Mouse (Mus musculus): Measurements from ENCODE around the gene Tmem213. TPM values are rescaled to one million over a fixed set of nuclear protein-coding genes. Genes with fewer than 3 reads are reported as not detected.

Gene Tmem213
- total and polyA plus RNA-seq, 2 experiments from 2014 or later, result not detected

DNA sequence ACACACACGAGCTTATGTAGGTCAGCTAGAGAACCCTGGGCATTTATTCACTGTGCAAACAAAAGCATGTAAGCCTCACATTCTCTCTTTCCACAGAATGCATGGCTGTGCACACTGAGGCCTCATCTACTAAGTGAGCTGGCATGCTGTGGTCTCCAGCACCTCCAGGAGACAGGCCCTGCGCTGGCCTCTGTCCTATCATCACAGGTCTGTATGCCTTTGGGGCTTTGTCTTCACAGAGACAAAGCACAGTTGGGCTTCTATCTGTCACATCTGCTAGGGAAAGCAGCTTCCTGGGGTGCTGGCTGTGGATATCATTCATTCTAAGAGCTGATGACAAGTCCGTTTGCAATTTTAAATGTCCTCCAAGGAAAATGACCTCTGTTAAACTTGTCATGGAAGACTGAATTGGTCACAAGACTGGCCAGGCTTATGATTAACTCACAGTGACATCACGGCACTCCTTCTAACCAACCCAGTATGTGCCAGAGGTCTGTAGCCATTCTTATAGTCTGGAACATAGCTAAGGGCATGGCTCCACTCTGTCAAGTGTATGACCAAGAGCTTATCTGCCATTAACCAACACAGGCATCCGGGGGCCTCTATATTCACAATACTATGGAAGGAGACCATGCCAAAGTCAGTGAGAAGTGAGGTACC is 36.8 kb upstream of the Tmem213 start:
- no peaks in the 10 kb centered on the region for H3K4me1 ChIP-seq (ENCODE audit: insufficient read depth, low read length)
- no peak overlapping the region for H3K9ac ChIP-seq (replicated peaks; ENCODE audit: low read length)
- 56% methylated on average over 5 of the region's 5 CpGs for WGBS
- no peaks in the 10 kb centered on the region for H3K27me3 ChIP-seq (ENCODE audit: insufficient read depth, low read length)
- H3K4me2 ChIP-seq (ENCODE audit: low read depth, low read length), result no peak overlapping the region
- DNase-seq (ENCODE audit: low spot score) (no peak), ATAC-seq (no peak)
- no peaks in the 10 kb centered on the region for H3K36me3 ChIP-seq (ENCODE audit: insufficient read depth, low read length)
- no peak overlapping the region for H3K27ac ChIP-seq
- TF ChIP-seq CTCF (IDR thresholded peaks at IDR 0.05; ENCODE audit: low read depth), result no peak
- no peaks in the 10 kb centered on the region for H3K9me3 ChIP-seq (ENCODE audit: low read length)
- no peak overlapping the region for H3K4me3 ChIP-seq (ENCODE audit: low read length)

DNA sequence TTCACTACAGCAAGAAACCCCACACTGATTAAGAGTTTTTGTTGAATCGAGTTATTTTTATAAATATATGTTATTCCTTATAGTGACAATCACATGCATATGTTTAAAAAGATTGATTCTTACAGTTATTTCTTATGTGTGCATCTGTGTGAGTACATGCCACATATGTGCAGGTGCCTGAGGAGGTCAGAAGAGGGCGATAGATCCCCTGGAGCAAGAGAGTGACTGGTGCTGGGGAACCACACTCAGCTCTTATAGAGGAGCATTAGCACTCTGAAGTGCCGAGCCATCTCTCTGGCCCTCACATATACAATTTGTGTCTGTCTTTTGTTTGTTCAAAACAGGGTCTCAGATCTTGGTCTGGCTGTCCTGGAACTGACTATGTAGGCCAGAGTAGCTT is 35.5 kb upstream of the Tmem213 start:
- Histone ChIP-seq H3K9ac (replicated peaks; ENCODE audit: low read length) (no peak overlapping the region), H3K4me3 (ENCODE audit: low read length) (no peak overlapping the region), H3K9me3 (ENCODE audit: low read length) (no peaks in the 10 kb centered on the region), H3K4me1 (ENCODE audit: insufficient read depth, low read length) (no peaks in the 10 kb centered on the region), H3K27ac (no peak overlapping the region), H3K27me3 (ENCODE audit: insufficient read depth, low read length) (no peaks in the 10 kb centered on the region), H3K36me3 (ENCODE audit: insufficient read depth, low read length) (no peaks in the 10 kb centered on the region), H3K4me2 (ENCODE audit: low read depth, low read length) (no peak overlapping the region)
- DNase-seq (ENCODE audit: low spot score) (no peak), ATAC-seq (no peak)
- no peak for TF ChIP-seq CTCF (IDR thresholded peaks at IDR 0.05; ENCODE audit: low read depth)
- WGBS, result 92% methylated on average over 3 of the region's 3 CpGs

DNA sequence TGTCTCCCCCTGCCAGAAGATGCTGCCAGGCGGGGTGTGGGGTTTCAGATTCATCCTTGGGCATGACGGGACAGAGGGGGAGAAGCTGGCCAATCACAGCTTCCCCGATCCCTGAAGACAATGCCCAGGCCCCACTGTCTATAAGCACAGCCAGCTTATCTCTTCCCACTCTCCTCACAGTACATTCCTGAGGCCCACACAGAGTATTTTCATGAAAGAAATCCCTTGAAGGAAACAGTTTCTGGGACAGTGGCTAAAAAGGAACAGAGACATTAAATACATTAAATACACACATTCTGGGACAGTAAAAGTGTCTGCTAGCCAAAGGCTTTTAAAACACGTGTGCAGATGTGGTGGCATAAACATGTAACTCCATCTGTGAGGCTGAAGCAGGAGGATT is 28.7 kb upstream of the Tmem213 start:
- no peak for ATAC-seq
- WGBS, result 58% methylated on average over 4 of the region's 4 CpGs
- no peak for DNase-seq (ENCODE audit: low spot score)

DNA sequence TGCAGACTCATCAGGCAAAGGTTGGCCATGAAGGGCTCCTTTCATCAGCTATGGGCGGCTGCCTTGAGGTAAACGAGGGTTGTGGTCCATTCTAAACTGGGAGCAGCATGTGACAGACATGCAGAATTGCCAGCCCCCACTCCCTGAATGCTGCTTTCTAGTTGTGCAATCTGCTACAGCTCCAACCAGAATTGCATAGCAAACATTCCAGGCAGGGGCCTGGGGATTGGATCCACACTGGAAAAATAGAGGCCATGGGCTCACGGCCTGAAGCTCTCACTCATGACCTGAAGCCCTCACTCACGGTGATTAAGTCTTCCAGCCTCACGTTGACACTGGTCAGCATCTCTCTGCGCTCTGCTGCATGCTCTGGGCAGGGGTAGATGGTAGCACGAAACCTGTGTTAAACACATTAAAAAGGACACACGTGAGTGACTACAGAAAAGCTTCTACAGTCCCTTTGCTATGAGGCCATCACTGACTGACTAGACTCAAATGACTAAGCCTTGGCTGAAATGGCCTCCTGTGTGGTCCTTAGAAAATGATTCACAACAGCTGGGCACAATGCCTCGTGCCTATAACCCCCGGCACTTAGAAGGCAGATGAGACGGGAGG is 27.2 kb upstream of the Tmem213 start:
- Histone ChIP-seq H3K9ac (replicated peaks; ENCODE audit: low read length) (no peak overlapping the region), H3K4me3 (ENCODE audit: low read length) (no peak overlapping the region), H3K9me3 (ENCODE audit: low read length) (no peaks in the 10 kb centered on the region), H3K27me3 (ENCODE audit: insufficient read depth, low read length) (no peaks in the 10 kb centered on the region), H3K36me3 (ENCODE audit: insufficient read depth, low read length) (no peaks in the 10 kb centered on the region), H3K4me2 (ENCODE audit: low read depth, low read length) (no peak overlapping the region), H3K27ac (no peak overlapping the region), H3K4me1 (ENCODE audit: insufficient read depth, low read length) (no peaks in the 10 kb centered on the region)
- no peak for ATAC-seq
- 70% methylated on average over 11 of the region's 11 CpGs for WGBS
- no peak for DNase-seq (ENCODE audit: low spot score)
- no peak for TF ChIP-seq CTCF (IDR thresholded peaks at IDR 0.05; ENCODE audit: low read depth)

More for the DNA sequence above, 28.7 kb upstream of the Tmem213 start:
- H3K36me3 ChIP-seq (ENCODE audit: insufficient read depth, low read length), result no peaks in the 10 kb centered on the region
- H3K9me3 ChIP-seq (ENCODE audit: low read length), result no peaks in the 10 kb centered on the region
- no peak overlapping the region for H3K27ac ChIP-seq
- no peak overlapping the region for H3K9ac ChIP-seq (replicated peaks; ENCODE audit: low read length)
- no peaks in the 10 kb centered on the region for H3K27me3 ChIP-seq (ENCODE audit: insufficient read depth, low read length)
- TF ChIP-seq CTCF (IDR thresholded peaks at IDR 0.05; ENCODE audit: low read depth), result no peak
- H3K4me2 ChIP-seq (ENCODE audit: low read depth, low read length), result no peak overlapping the region
- H3K4me3 ChIP-seq (ENCODE audit: low read length), result no peak overlapping the region
- H3K4me1 ChIP-seq (ENCODE audit: insufficient read depth, low read length), result no peaks in the 10 kb centered on the region

DNA sequence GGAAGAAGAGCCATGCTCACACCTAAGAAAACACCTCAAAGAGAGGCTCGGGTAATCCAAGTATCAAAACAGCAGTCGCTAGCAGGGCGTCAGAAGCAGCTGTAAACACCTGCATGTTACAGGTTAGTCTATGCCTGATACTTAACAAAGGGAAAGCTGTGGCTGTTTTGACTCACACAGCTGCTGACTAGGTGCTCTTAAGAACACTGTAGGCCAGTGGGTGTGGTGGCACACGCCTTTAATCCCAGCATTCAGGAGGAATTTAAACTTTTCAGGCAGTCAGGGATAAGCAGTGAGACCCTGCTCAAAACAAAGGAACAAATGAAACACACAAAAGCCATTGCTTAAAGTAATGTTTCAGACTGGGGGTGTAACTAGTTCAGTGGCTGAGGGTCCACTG is 25.9 kb upstream of the Tmem213 start:
- TF ChIP-seq CTCF (IDR thresholded peaks at IDR 0.05; ENCODE audit: low read depth), result no peak
- Histone ChIP-seq H3K36me3 (ENCODE audit: insufficient read depth, low read length) (no peaks in the 10 kb centered on the region), H3K9me3 (ENCODE audit: low read length) (no peaks in the 10 kb centered on the region), H3K27ac (no peak overlapping the region), H3K4me1 (ENCODE audit: insufficient read depth, low read length) (no peaks in the 10 kb centered on the region), H3K4me2 (ENCODE audit: low read depth, low read length) (no peak overlapping the region), H3K27me3 (ENCODE audit: insufficient read depth, low read length) (no peaks in the 10 kb centered on the region), H3K4me3 (ENCODE audit: low read length) (no peak overlapping the region), H3K9ac (replicated peaks; ENCODE audit: low read length) (no peak overlapping the region)
- 56% methylated on average over 4 of the region's 4 CpGs for WGBS
- no peak for DNase-seq (ENCODE audit: low spot score)
- no peak for ATAC-seq

DNA sequence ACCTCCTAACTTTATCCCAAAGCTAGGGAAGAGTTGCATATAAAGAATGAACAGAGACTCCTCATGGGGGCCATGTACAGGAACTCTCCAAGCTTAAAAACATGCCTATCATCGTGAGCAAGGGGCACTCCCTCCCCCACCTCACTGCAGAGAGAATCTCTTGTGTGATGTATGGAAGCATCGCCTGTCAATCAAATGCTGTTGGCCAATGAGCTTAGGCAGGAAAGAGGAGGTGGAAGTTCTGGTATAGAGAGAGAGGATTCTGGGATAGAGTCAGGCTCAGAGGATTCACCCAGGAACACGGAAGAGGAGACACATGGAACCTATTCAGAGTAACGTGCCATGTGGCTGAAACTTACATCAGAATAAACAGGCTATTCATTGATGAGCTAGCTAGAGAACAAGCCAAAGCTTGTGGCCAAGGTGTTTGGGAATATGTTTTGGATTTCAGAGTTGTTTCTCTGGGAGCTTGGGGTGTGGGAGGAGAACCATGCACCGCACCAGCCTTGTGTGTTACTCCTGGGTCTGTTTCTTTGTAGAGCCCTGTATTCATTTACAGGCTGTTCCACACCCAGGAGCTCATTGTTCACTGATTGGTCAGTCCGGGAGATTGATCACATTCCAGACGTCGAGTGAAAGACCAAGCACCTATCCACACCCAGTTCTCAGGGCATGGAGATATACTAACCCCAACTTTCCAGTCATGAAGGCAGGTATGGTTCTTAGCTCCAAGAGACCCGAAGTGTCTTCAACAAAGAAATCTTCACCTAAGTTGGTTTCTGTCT is 21.6 kb upstream of the Tmem213 start:
- no peak overlapping the region for H3K27ac ChIP-seq
- H3K9ac ChIP-seq (replicated peaks; ENCODE audit: low read length), result no peak overlapping the region
- H3K4me2 ChIP-seq (ENCODE audit: low read depth, low read length), result no peak overlapping the region
- no peak for DNase-seq (ENCODE audit: low spot score)
- H3K4me1 ChIP-seq (ENCODE audit: insufficient read depth, low read length), result no peaks in the 10 kb centered on the region
- TF ChIP-seq CTCF (IDR thresholded peaks at IDR 0.05; ENCODE audit: low read depth), result no peak
- H3K9me3 ChIP-seq (ENCODE audit: low read length), result no peaks in the 10 kb centered on the region
- WGBS, result 73% methylated on average over 9 of the region's 9 CpGs
- H3K36me3 ChIP-seq (ENCODE audit: insufficient read depth, low read length), result no peaks in the 10 kb centered on the region
- H3K27me3 ChIP-seq (ENCODE audit: insufficient read depth, low read length), result no peaks in the 10 kb centered on the region
- ATAC-seq, result no peak
- no peak overlapping the region for H3K4me3 ChIP-seq (ENCODE audit: low read length)
